Comparison of ENCODE assay signal across 9 mouse cellular contexts in genomic region chr5:64224735-64225425, GRCm38 (mm10).
A peak's percentile ranks its signal among the peaks of the same experiment; 100 is the strongest.
DNase-seq lines count a peak whose midpoint lies in the region; ATAC-seq lines count a peak whose summit lies in the region.
"Had no signal": no experiment of that assay in that cellular context is flagged by ENCODE, and none has a peak within 500 bp of the region (broad histone marks: within the 10 kb centered on the region; RNA-seq: fewer than 3 reads in every experiment).

No protein-coding gene starts in this region.

- H3K27me3 ChIP-seq in hindbrain, embryonic 12.5 days: no peaks in the 10 kb centered on the region
- no peaks in the 10 kb centered on the region for H3K27me3 ChIP-seq in neural tube, embryonic 12.5 days (replicated peaks)

- WGBS in hindbrain, embryonic 12.5 days: 71% methylated on average over 9 of the region's 9 CpGs
- WGBS in neural tube, embryonic 12.5 days: 72% methylated on average over 9 of the region's 9 CpGs

- H3K4me3 ChIP-seq in hindbrain, embryonic 12.5 days: no peak overlapping the region
- H3K4me3 ChIP-seq in neural tube, embryonic 12.5 days: no peak overlapping the region

- H3K27ac ChIP-seq in hindbrain, embryonic 12.5 days: no peak overlapping the region; the same call in 1 of the 2 replicates
- no peak overlapping the region for H3K27ac ChIP-seq in neural tube, embryonic 12.5 days

- H3K36me3 ChIP-seq in hindbrain, embryonic 12.5 days: no peaks in the 10 kb centered on the region
- H3K36me3 ChIP-seq in neural tube, embryonic 12.5 days: no peaks in the 10 kb centered on the region

- no peaks in the 10 kb centered on the region for H3K9me3 ChIP-seq in hindbrain, embryonic 12.5 days (replicated peaks)
- H3K9me3 ChIP-seq in neural tube, embryonic 12.5 days: no peaks in the 10 kb centered on the region

- H3K4me1 ChIP-seq in hindbrain, embryonic 12.5 days: peaks cover 9% of the 10 kb centered on the region
- H3K4me1 ChIP-seq in neural tube, embryonic 12.5 days: no peaks in the 10 kb centered on the region

- ATAC-seq in hindbrain, embryonic 12.5 days (ENCODE audit: low FRiP score): peak; percentile 55; the same call in 1 of the 2 replicates
- ATAC-seq in neural tube, embryonic 12.5 days (ENCODE audit: low FRiP score, low read depth): peak; percentile 59

- no peak overlapping the region for H3K4me2 ChIP-seq in hindbrain, embryonic 12.5 days (replicated peaks)
- no peak overlapping the region for H3K4me2 ChIP-seq in neural tube, embryonic 12.5 days (replicated peaks)

- no peak overlapping the region for H3K9ac ChIP-seq in hindbrain, embryonic 12.5 days
- no peak overlapping the region for H3K9ac ChIP-seq in neural tube, embryonic 12.5 days

- peak; percentile 55 for DNase-seq in left cerebral cortex, adult 11 months (ENCODE audit: low spot score)
- DNase-seq in left cerebral cortex, adult 8-10 months (ENCODE audit: low spot score in 2 of 2): no peak
- peak; percentile 90 for DNase-seq in brain, adult 2 months (ENCODE audit: low read depth, low spot score)
- no peak for DNase-seq in adrenal gland, adult 18-20 months (ENCODE audit: low spot score in 2 of 2)
- DNase-seq in embryo, embryonic 9.5 days (ENCODE audit: extremely low spot score): no peak
- DNase-seq: adrenal gland, adult 8-10 months; thymus, postnatal 25 days had no signal

Comparison
In these comparisons a context has a peak if more than half of its experiments do, and no peak if none do; other contexts are left out.
1. DNase-seq: peak in left cerebral cortex, adult 11 months (single experiment) and brain, adult 2 months (single experiment); none in left cerebral cortex, adult 8-10 months (0 of 2), adrenal gland, adult 18-20 months (0 of 2) and embryo, embryonic 9.5 days (single experiment).